Mouse (Mus musculus) layer of hippocampus, adult 9-10 months (tissue): ENCODE measurements around the gene Spg20.

Source experiments
- DNase-seq: peaks from one replicate; pipeline ENCODE4 v3.0.0; 2022; ENCODE audit warnings: low spot score

The Spg20 gene

GRCm38 (mm10) chr3:55111935-55112709 is at the start of gene Spg20:
TSS of gene Spg20 (plus strand) at chr3:55112108.
- DNase-seq: peak; percentile 91

- DNase-seq: no peak
Observed at GRCm38 (mm10) chr3:55062653-55063052, 49.3 kb upstream of the Spg20 start.

DNA sequence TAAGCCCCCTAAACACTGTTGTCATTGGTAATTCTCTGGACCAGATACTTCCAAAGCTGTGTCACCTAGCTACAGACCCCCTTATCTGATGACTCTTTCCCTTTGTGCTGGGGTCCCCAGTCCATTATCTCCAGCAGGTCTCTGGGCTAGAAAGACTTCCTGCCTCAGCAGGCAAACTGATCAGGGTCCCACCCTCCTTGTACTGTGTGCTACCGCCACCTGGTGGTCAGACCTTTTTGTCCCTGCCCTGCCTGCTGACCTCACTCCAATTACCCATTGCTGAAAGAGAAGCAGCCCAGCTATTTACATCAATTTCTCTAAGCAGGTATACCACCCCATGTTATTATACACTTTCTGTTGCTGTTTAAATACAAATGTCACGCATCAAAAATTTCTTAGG is 47.5 kb upstream of the Spg20 start:
- no peak for DNase-seq

GRCm38 (mm10) chr3:55065738-55066665 is 45.9 kb upstream of the Spg20 start:
- no peak for DNase-seq

DNA sequence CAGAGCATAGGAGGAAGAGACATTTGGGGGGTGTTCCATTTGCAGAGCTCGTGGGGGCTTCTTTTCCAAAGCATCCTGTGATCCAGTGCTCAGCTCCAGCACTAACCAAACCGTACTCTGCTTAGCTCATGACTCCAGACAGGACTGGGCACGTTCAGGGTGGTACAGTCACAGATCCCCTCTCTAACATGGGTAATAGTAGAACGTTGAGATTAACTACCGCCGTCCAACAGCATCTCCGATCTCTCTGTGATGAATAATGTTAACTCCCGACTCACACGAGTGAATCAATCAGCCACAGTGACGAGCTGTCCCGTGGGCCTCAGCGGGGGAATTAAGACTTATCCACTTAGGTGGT is 45.3 kb upstream of the Spg20 start:
- DNase-seq: no peak

GRCm38 (mm10) chr3:55067791-55068434 is 44.0 kb upstream of the Spg20 start:
- DNase-seq: no peak

DNA sequence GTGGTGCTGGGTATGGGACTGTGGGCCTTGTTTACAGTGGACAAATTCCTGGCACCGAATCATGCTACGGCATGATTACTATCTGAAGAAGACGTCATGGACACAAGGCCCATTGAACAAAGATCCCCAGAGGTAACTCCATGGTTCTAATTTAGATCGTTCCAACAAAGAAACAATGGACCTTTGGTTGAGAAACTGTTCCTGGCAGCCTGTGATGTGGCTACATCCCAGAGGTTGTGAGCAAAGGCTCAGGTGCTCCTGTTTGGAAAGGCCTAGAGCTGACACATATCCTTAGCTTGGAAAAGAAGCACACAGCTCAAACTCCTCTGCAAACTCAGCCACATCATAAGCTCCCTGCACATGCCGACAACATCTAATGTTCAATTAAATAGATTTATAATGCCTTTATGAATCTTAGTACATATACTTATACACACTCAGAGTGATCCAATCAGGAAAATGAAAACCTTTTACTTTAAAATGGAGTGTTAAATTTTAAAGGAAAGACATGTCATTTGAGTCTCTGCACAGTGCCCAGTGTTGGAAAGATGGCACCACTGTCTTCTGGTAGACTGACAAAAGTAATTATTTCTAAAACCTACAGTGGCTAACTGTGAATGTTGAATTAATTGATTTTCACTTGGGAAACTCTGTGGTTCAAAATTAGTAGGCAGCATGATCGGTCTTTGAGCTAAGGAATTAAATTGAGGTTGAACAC is 37.2 kb upstream of the Spg20 start:
- DNase-seq: no peak

DNA sequence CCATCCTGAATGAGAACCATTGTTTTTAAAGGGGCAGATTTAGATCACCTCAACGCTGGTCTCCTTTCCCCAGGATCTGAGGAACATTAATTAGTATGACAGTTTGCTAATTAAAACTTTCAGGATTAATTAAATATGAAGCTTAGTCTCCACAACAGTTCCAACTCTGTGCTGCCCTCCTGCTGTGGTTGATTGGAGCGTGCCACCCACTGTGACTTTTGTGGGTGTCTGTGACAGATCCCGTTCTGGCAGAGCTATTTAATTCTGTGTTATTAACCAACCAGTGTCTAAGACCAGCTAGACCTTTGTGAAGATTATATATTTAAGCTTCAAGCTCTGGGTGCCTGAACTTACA is 36.6 kb upstream of the Spg20 start:
- no peak for DNase-seq

GRCm38 (mm10) chr3:55078233-55078632 is 33.7 kb upstream of the Spg20 start:
- DNase-seq: no peak

DNA sequence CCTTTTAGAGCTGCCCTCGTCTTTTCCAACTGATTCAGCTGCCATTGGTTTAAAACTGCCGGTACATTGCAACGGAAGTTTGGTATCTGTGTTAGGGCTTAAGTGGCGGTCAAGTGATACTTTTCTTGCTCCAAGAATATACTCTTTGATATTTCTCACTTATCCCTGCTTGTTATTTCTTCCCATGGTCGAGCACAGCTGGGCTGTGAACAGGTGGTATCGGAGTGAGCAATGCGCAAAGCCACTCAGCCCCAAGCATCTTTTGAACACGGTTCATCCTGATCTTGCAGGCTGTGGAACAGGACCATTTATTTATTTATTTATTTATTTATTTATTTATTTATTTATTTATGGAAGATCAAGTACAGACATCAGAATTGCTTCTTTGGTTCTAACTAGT is 32.3 kb upstream of the Spg20 start:
- DNase-seq: no peak

DNA sequence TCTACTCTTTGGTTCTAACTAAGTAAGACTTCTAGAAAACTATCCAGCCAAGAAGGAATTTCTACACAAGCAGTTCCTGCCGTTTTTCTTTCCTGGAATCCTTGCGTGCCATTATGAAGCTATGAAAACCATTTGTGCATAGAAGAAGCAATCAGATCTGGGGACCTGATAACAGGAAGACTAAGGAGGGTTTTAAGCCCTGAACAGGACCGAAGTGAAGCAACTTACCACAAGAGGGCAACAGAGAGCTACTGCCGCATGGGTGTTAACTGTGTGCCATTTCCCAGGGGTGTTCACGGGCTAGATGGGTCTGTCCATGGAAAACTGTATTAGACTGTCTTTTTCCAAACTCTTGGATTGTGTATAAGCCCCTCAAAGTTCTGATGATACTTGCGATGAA is 31.9 kb upstream of the Spg20 start:
- peak; percentile 85 for DNase-seq

DNA sequence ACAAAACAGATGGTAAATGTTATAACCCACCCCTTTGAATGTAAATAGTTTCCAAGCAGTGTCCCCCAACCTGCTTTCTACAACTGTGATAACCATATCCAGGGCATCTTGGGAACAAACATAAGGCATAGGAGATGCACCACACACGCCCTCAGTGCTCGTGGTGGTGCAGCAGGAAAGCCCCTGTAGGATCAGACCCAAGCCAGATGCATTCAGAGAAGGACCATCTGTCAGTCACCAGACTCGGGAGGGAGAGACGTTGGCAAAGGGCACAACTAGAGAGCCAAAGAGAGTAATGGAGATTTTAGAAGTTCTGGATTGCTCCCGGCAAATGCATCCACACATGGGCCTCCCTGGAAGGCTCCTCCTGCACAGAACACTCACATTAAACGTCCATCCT is 27.1 kb upstream of the Spg20 start:
- DNase-seq: no peak

DNA sequence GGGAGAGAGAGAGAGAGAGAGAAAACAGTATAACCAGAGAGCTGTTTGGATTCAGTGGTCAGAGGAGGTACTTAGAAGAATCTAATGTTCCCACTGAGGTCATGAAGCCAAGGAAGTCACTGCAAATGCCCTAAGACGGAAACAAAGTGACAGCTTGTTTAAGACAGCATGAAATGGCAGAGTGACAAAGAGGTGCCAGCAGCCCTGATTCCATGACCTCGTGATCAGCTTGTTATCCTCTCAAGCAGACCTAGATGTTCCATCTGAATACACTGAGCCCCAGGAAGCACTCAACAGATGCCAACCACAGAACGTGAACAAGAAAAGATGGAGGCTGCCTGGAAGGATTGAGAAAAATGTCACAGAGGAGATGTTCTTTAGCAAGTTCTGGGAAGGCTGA is 26.2 kb upstream of the Spg20 start:
- DNase-seq: no peak

- DNase-seq: no peak
Observed at GRCm38 (mm10) chr3:55086948-55087347, 25.0 kb upstream of the Spg20 start.

- no peak for DNase-seq
Observed at GRCm38 (mm10) chr3:55087360-55087759, 24.5 kb upstream of the Spg20 start.

- no peak for DNase-seq
Observed at GRCm38 (mm10) chr3:55088359-55088758, 23.5 kb upstream of the Spg20 start.

- DNase-seq: no peak
Observed at GRCm38 (mm10) chr3:55088843-55089242, 23.1 kb upstream of the Spg20 start.

DNA sequence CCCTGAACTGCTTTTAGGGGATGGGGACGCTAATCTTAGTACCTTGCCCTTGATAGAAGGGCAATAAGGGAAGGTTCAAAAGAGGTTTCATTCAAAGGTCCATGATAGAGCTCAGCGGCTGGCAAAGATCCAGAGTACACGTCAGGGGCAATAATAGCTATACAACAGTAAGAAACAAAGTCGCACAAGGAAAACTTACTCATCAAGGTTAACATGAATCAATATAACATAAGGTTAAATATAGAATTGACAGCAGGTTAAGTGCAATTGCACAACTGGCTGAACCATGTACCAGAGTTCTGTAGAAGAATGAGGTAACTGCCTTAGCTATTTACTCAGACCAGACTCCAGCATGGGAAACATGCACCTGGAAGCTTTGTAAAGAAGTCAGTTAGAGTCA is 22.6 kb upstream of the Spg20 start:
- no peak for DNase-seq

DNA sequence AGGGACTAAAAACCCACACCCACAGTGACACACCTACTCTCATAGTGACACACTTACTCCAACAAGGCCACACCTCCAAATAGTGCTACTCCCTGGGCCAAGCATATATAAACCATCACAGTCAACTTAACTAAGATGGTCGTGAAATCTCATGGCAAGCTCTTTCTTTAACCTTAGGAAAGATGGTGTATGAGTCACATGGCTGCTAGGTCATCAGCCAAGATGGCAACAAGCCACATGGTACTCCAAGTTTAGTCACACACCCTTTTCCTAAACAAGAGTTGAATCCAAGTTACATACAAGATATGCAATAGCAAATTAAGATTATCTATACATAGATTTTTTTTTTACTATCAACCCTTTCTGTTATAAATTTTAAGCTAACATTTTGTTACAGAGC is 18.7 kb upstream of the Spg20 start:
- no peak for DNase-seq

DNA sequence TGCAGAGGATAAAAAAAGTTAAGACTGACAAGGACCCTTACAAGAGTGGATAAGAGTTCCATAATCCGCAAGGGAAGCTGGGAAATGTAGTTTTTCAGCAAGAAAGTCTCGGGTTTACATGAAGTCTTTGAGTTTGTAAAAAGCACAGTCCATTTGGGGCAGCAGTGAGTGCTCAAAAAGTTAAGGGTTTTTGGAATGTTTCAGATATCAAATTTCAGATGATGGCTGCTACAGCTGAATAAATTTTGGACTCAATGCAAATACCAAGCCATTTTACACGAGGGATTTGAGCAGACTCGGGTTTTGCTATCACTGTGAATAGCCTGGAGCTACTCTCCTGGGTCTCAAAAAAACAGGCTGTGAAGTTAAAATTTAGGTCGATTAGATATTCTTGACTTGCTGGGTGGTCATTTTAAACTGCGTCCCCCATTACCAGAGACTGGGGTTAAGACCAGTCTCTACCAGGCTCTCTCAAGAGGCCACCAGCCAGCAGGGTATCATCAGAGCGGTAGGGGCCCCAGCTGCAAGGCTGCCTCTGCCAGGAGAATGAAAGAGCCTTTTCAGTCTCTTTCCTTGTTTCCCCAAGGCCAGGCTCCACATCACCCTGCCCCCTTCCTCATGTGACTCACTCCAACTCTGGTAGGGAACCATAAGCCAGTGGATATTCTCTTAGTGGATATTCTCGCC is 15.8 kb upstream of the Spg20 start:
- DNase-seq: no peak

DNA sequence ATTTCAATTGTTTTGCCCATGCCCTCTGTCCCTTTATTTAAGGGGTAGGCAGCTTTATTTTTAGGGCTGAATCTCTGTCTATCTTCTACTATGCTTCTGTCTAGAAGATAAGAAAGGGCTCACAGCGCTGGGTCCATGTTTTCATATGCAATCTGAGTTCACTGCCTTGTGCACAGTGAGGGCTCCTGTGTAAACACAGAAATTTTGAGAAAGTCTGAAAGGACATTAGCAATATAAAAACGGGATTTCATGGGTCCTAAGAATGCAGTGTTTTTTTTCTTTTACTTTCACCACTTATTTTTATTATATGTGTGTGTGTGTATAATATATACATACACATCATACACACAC is 15.3 kb upstream of the Spg20 start:
- no peak for DNase-seq

DNA sequence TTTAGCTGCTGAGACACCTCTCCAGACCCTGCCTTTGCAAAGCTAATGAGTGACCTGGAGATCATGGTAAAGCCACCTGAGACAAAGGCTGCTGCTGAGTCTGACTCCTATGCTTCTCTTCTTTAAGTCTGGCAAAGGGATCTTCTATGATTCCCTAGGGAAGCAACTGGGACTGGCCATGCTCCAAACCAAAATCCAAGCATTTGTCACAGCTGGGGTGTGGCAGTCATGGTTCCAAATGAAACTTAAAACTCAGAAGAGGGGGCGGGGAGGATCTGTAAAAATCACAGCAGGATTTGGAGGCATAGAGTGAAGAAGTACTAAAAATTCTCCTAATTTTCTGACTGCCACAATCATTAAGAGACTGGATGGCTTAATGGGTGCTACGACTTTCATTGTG is 14.7 kb upstream of the Spg20 start:
- no peak for DNase-seq
